Mouse (Mus musculus) heart, adult 2 months (tissue): ENCODE results near the gene Brd1.

Source experiments
- CTCF ChIP-seq: fragments of 200-600 bp; IDR thresholded peaks from 2 replicates; pipeline ENCODE4 v1.8.1; 2022; ENCODE audit warnings: antibody characterized with exemption, mild to moderate bottlenecking, moderate library complexity
- POLR2A ChIP-seq: fragments of 200-500 bp; IDR thresholded peaks from 2 replicates; pipeline ENCODE4 v1.6.1; 2011; ENCODE audit warnings: mild to moderate bottlenecking, low read depth, low read length, control low read depth; ENCODE audit not compliant: insufficient read depth

DNA sequence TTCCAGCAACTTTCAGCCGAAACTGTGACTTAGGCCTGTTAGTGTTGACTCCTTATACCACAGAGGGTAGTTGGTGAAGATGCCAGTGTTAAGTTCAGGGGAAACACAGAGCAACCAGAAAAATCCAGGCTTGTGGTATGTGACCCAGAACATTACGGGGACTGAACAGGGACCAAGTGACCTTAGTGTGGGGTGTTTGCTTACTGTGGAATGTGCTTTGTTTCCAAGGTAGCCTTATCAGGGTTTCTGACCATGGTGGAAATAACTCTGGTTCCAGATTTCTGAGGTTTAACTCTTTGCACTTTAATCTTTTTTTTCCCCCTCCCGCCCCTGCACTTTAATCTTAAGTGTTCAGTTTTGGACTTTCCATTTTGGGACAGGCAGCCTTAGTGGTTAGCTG, 24.0 kb upstream of the Brd1 start:
- TF ChIP-seq CTCF (no peak), POLR2A (no peak)
